Mouse (Mus musculus): ENCODE results near the gene Igsf3.

GRCm38 (mm10) chr3:101396726-101397263 lies 19.9 kb downstream of the Igsf3 start:
- TF ChIP-seq CTCF (IDR thresholded peaks at IDR 0.05; ENCODE audit: low read depth, low read length) (no peak), POLR2A (IDR thresholded peaks at IDR 0.05; ENCODE audit: insufficient read depth, low read length) (no peak)

All from ES-Bruce4 (cell line).